Mouse (Mus musculus): Measurements from ENCODE around the gene Llcfc1. TPM values are rescaled to one million over a fixed set of nuclear protein-coding genes. Genes with fewer than 3 reads are reported as not detected.

Gene Llcfc1
- total RNA-seq (2023) = not detected

DNA sequence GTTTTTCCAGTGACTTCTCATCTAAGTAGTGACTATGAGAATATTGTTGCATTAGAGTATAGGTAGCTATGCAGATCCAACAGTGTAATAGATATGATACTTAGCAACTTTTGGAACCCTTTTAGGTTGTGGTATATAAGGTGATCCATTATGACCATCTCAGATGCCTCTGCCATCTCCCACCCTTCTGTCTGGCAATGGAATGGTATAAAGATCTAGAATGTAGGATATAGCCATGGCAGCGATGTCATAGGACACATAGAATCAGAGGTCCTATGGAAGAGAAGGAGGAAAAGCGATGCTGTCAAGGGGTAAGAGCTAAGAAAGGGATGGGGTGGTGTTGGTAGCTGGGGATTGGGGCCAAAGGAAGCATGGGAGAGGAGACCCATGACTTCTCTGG is at the start of gene Llcfc1:
Llcfc1 (plus strand) TSS at position 301 of the 400 bp plus-strand sequence.

DNA sequence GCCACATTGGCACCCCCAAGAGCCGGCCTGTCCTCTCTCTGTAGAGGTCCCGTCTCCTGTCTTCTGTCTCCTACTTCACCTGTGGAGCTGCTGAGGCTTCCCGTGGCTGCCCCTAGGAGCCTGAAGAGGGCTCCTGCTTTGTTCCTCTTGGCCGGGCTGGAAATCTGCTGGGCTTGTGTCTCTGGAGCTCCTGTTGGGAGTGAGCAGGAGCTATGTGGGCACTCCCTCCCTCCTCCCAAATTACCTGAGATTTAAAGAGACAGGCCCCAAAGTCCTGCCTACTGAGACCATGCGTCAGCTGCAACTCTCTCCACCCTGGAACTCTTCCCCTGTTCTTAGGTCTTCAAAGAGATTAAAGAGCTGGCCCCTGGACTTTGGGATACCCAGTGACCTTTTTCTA is 48.1 kb upstream of the Llcfc1 start, which contains the start of gene Trpv6:
Trpv6 (minus strand) TSS at position 228 of the 400 bp plus-strand sequence.

DNA sequence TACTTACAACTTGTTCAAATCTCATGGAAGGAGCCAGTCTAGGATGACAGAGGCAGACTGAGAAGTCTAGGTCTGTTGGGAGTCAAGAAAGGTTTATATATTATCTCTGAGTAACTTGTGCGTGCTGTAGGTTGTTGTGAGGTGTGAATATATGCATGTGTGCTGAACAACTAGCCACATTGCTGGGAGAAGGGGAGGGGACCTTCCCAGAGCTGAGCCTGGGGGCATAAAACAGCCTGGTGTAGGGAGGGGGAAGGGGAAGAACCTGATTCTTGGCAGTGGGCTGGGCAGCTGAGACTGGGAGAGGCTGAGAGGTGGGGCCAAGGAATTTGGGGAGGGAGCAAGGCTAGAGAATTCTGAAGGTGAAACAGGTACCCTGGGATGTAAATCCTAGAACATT is 3.6 kb upstream of the Llcfc1 start, which contains the start of gene Trpv5:
Trpv5 (minus strand) TSS at position 101 of the 400 bp plus-strand sequence.

DNA sequence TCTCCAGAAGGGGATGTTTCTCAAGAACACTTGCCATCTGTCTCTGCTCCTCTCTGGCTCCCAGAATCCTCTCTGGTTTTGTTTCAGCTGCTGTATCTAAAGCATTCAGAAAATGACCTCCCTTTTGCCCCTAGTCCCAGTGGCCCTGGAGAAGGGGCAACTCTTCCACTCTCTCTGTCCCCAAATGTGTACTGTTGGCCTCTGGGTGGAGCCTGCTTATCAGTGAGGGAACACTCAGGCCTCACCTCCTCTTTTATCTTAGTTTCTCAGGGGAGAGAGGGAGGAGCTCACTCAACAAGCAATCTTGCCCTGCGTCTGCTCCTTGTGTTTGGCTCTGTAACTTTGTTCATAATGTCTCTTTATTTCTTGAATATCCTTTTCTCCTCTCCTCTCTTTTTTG is 19.9 kb downstream of the Llcfc1 start, which contains the start of gene Kel:
Kel (minus strand) TSS at position 217 of the 400 bp plus-strand sequence.

Other genes with a start within 250 kb of the Llcfc1 start
- not detected for gene Gm10334, start 238.3 kb upstream of the Llcfc1 start, total RNA-seq (2023)
- not detected for gene Prss1, start 225.5 kb upstream of the Llcfc1 start, total RNA-seq (2023)
- gene Prss2, start 162.6 kb upstream of the Llcfc1 start, total RNA-seq (2023) = not detected
- 1 to 10 TPM; 1.2 to 1.8 TPM for gene Ephb6, start 78.9 kb upstream of the Llcfc1 start, total RNA-seq (2023)
- gene Trpv6, start 48.0 kb upstream of the Llcfc1 start, total RNA-seq (2023) = not detected
- gene Trpv5, start 3.7 kb upstream of the Llcfc1 start, total RNA-seq (2023) = not detected
- gene Kel, start 19.9 kb downstream of the Llcfc1 start, total RNA-seq (2023) = not detected
- gene Olfr459, start 90.7 kb downstream of the Llcfc1 start, total RNA-seq (2023) = not detected
- not detected for gene Pip, start 163.1 kb downstream of the Llcfc1 start, total RNA-seq (2023)
- not detected for gene Sval2, start 168.6 kb downstream of the Llcfc1 start, total RNA-seq (2023)